Mouse (Mus musculus): ENCODE results near the gene Aspg.

The Aspg gene

GRCm38 (mm10) chr12:112153597-112153996 lies 47.1 kb downstream of the Aspg start:
- DNase-seq: no peak

DNA sequence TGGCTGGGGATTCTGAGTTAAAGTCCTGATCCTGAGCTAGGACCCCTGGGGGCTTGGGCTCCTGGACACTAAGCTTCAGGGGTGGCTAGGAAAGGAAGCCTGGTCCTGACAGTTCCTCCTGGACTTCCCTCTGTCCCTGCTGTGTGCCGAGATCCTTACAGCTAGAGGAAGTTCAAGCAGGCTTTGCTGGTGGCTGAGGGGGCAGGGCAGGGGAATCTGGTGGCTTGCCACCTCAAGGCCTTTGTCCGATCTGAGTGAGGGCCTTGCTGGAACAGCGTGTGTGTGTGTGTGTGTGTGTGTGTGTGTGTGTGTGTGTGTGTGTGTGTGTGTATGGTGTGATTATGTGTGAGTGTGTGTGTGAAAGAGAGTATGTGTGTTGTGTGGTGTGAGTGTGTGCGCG lies 48.0 kb downstream of the Aspg start:
- no peak for DNase-seq

GRCm38 (mm10) chr12:112155218-112156051 lies 49.0 kb downstream of the Aspg start:
- peak; percentile 58 for DNase-seq

GRCm38 (mm10) chr12:112156804-112157203 lies 50.3 kb downstream of the Aspg start:
- DNase-seq: no peak

DNA sequence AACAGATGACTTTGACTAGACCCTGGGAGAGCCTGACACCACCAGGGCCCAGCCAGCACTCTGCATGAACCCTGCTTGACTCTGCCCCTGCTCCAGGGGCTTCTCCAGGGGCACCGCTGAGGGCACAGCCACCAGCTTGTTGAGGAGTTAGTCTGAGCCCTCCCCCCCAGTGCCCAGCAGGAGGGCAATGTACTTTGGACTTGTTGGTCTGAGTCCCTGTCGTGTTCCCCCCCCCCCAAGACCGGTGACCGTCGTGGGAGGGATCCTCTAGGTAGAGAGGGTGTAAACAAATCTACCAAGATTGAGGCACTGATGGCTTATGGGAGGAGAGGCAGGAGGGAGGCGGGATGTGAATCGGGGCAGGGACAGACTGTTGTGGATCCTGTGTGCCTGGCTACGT lies 51.8 kb downstream of the Aspg start:
- DNase-seq: no peak

DNA sequence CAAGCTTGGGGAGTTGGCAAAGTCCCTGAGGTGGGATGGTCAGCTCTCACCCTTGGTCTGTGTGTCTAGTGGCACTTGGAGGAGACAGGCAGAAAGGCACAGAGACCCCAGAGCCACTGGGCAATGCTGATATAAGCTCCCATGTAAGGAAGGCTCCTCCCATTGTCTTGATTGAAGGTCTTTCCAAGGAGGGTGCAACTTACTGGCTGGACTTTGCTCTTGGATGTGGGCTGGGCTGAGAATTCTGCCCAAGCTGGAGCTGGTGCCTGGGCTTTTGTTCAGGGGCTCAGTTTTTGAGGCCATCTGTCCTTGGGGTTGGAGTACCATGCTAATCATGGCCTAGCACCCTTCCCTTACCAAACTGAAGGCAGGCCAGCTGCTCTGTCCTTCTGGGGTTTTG lies 52.3 kb downstream of the Aspg start:
- no peak for DNase-seq

- DNase-seq: no peak
Observed at GRCm38 (mm10) chr12:112163981-112164839, 57.7 kb downstream of the Aspg start.

DNA sequence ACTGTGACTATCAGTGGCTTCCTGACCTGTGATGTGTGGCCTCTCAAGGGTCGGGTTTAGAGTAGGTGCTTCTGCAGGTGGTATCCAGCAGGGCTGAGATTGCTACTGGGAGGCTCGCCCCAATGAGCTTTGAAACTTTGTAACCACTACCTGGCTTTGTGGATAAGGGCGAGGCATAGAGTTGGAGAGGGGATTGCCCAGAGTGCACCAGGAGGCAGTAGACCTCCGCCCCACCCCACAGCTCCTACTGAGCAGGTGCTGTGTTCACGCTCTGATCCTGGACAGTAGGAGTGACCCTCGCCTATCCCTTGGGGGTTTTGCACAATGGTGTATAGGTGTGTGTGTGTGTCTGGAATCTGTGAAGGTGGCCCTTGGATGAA lies 58.4 kb downstream of the Aspg start:
- DNase-seq: no peak

DNA sequence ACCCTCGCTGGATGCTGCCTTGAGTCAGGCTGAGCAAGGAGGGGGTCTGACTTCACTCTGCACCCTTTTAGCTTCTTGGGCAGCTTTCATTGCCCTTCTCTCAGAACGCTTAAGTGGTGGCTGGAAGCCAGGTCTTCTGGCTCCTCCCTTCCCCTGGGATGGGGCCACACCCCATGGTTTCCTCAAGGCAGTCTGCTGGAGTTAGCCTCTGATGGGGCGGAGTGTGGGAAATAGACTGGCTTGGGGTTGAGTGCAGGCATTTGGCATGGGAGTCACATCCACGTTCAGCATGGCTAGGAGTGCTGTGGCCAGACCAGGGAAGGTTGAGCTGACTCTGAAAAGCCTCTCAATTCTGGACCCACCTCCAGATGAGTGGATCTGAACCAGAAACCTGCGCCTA lies 62.8 kb downstream of the Aspg start:
- DNase-seq: peak; percentile 59

- DNase-seq: no peak
Observed at GRCm38 (mm10) chr12:112170671-112171574, 64.4 kb downstream of the Aspg start.

GRCm38 (mm10) chr12:112171657-112172056 lies 65.2 kb downstream of the Aspg start:
- no peak for DNase-seq

DNA sequence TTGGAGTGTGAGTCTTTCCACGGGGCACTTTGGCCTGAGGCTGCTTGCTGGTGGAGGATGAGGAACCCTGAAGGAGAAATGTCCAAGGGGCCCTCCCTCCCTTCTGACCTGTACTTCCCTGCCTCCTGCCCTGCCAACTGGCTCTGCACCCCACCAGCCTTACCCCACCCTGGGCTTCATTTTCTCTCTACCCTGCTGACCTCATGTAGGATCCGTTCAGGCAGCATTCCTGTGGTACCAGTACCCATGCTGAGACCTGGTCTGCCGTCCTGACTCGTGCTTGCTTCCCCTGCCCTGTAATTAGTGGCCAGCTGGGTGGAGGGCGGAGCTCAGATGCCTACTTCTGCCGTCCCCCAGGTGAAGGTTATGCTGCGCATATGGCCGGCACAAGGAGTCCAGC lies 65.7 kb downstream of the Aspg start:
- DNase-seq: no peak

Data from kidney, adult 18-20 months (tissue).